Mouse (Mus musculus) myocyte (in vitro differentiated cells): ENCODE measurements at regions not wholly inside any gene's neighbourhood (a gene's known extent, or its start where the extent isn't known, plus 50 kb on each side); places are given as distances from the start of the nearest gene placed in this dataset.

Source experiments
- H3K27me3 ChIP-seq: one replicate; pipeline ENCODE4 v1.6.1; 2011; ENCODE audit not compliant: control insufficient read depth, insufficient read depth, insufficient read length
- H3K36me3 ChIP-seq: one replicate; pipeline ENCODE4 v1.6.1; 2011; ENCODE audit not compliant: control insufficient read depth, insufficient read depth
- H3K4me2 ChIP-seq: one replicate; pipeline ENCODE4 v1.6.1; 2011; ENCODE audit warnings: low read depth, control low read depth
- H3K4me3 ChIP-seq: one replicate; pipeline ENCODE4 v1.5.1; 2011; ENCODE audit warnings: mild to moderate bottlenecking, control low read depth, moderate library complexity
- H3K79me2 ChIP-seq: one replicate; pipeline ENCODE4 v1.6.1; 2011; ENCODE audit not compliant: control insufficient read depth, insufficient read depth
- H3ac ChIP-seq: one replicate; pipeline ENCODE4 v1.6.1; 2011; ENCODE audit not compliant: control insufficient read depth, insufficient read length
- CEBPB ChIP-seq: IDR thresholded peaks from 2 replicates; pipeline ENCODE4 v1.6.1; 2011; ENCODE audit warnings: mild to moderate bottlenecking, moderate library complexity; ENCODE audit not compliant: poor library complexity, insufficient read depth, severe bottlenecking
- E2F4 ChIP-seq: IDR thresholded peaks from one replicate; pipeline ENCODE4 v1.6.1; 2011; ENCODE audit warnings: mild to moderate bottlenecking, control low read depth, moderate library complexity; ENCODE audit not compliant: insufficient read depth
- MAX ChIP-seq: IDR thresholded peaks from one replicate; pipeline ENCODE4 v1.6.1; 2011; ENCODE audit warnings: low read depth, mild to moderate bottlenecking, control low read depth
- MYOD1 ChIP-seq, 3 experiments: IDR thresholded peaks; one replicate each; pipeline ENCODE4 v1.6.1; 2011; ENCODE audit warnings: control low read depth in 2 of 3, low read depth in 2 of 3, mild to moderate bottlenecking in 2 of 3, moderate library complexity in 1 of 3; ENCODE audit not compliant: insufficient read length in 2 of 3, control insufficient read depth in 1 of 3
- MYOG ChIP-seq, 3 experiments: IDR thresholded peaks; one replicate each; pipeline ENCODE4 v1.6.1; 2011; ENCODE audit warnings: control low read depth in 2 of 3, low read depth in 2 of 3, mild to moderate bottlenecking in 2 of 3; ENCODE audit not compliant: insufficient read length in 2 of 3, control insufficient read depth in 1 of 3, insufficient read depth in 1 of 3
- POLR2A ChIP-seq: IDR thresholded peaks from one replicate; pipeline ENCODE4 v1.6.1; 2011; ENCODE audit warnings: low read depth, mild to moderate bottlenecking, control low read depth, moderate library complexity; ENCODE audit not compliant: insufficient read length
- POLR2AphosphoS2 ChIP-seq: IDR thresholded peaks from one replicate; pipeline ENCODE4 v1.6.1; 2011; ENCODE audit warnings: low read depth, control low read depth; ENCODE audit not compliant: insufficient read length
- REST ChIP-seq: IDR thresholded peaks from one replicate; pipeline ENCODE4 v1.6.1; 2011; ENCODE audit warnings: mild to moderate bottlenecking, control low read depth, moderate library complexity; ENCODE audit not compliant: insufficient read depth, insufficient read length
- SRF ChIP-seq: IDR thresholded peaks from one replicate; pipeline ENCODE4 v1.6.1; 2011; ENCODE audit warnings: low read depth; ENCODE audit not compliant: control insufficient read depth, insufficient read length
- TCF12 ChIP-seq: IDR thresholded peaks from one replicate; pipeline ENCODE4 v1.6.1; 2011; ENCODE audit warnings: mild to moderate bottlenecking, control low read depth; ENCODE audit not compliant: poor library complexity, insufficient read depth, severe bottlenecking
- TCF3 ChIP-seq: IDR thresholded peaks from one replicate; pipeline ENCODE4 v1.6.1; 2011; ENCODE audit warnings: low read depth, control low read depth; ENCODE audit not compliant: insufficient read length
- USF1 ChIP-seq: IDR thresholded peaks from one replicate; pipeline ENCODE4 v1.6.1; 2011; ENCODE audit warnings: low read depth, mild to moderate bottlenecking, control low read depth, moderate library complexity

GRCm38 (mm10) chr2:8782225-8782624, 1098.8 kb upstream of the 4930412O13Rik start:
- Histone ChIP-seq H3K79me2 (no peaks in the 10 kb centered on the region), H3K4me2 (no peak overlapping the region), H3K4me3 (no peak overlapping the region), H3K27me3 (no peaks in the 10 kb centered on the region), H3K36me3 (no peaks in the 10 kb centered on the region), H3ac (no peak overlapping the region)
- TF ChIP-seq CEBPB (peak; percentile 81), USF1 (no peak)

- Histone ChIP-seq H3K4me2 (no peak overlapping the region), H3ac (no peak overlapping the region), H3K4me3 (no peak overlapping the region), H3K36me3 (no peaks in the 10 kb centered on the region), H3K27me3 (no peaks in the 10 kb centered on the region), H3K79me2 (no peaks in the 10 kb centered on the region)
- TF ChIP-seq SRF (no peak), POLR2AphosphoS2 (no peak), MYOG (IDR thresholded peaks at IDR 0.05; ENCODE audit: control insufficient read depth in 1 of 3, insufficient read depth in 1 of 3, insufficient read length in 2 of 3, low read depth in 2 of 3) (no peak), CEBPB (no peak), POLR2A (no peak), E2F4 (no peak), TCF12 (no peak), MYOD1 (IDR thresholded peaks at IDR 0.05; ENCODE audit: control insufficient read depth in 1 of 3, insufficient read length in 2 of 3, low read depth in 2 of 3) (no peak), MAX (no peak), REST (no peak), TCF3 (no peak), USF1 (no peak)
Observed at GRCm38 (mm10) chr2:8802061-8802460, 1079.0 kb upstream of the 4930412O13Rik start.

GRCm38 (mm10) chr2:8809609-8810008, 1071.4 kb upstream of the 4930412O13Rik start:
- H3K79me2 ChIP-seq = no peaks in the 10 kb centered on the region
- H3K4me2 ChIP-seq = no peak overlapping the region
- H3K27me3 ChIP-seq = no peaks in the 10 kb centered on the region
- no peak for TF ChIP-seq MYOD1 (IDR thresholded peaks at IDR 0.05; ENCODE audit: control insufficient read depth in 1 of 3, insufficient read length in 2 of 3, low read depth in 2 of 3)
- TF ChIP-seq TCF12 = no peak
- no peak for TF ChIP-seq MAX
- no peak for TF ChIP-seq TCF3
- TF ChIP-seq CEBPB = no peak
- no peak for TF ChIP-seq SRF
- no peak for TF ChIP-seq POLR2AphosphoS2
- no peak for TF ChIP-seq USF1
- no peak for TF ChIP-seq POLR2A
- TF ChIP-seq REST = no peak
- no peak for TF ChIP-seq MYOG (IDR thresholded peaks at IDR 0.05; ENCODE audit: control insufficient read depth in 1 of 3, insufficient read depth in 1 of 3, insufficient read length in 2 of 3, low read depth in 2 of 3)
- no peak for TF ChIP-seq E2F4
- no peak overlapping the region for H3K4me3 ChIP-seq
- H3ac ChIP-seq = no peak overlapping the region
- H3K36me3 ChIP-seq = no peaks in the 10 kb centered on the region

- H3K4me3 ChIP-seq = no peak overlapping the region
- no peak overlapping the region for H3ac ChIP-seq
- H3K4me2 ChIP-seq = peak overlapping the region; percentile 16
- TF ChIP-seq MYOD1 (IDR thresholded peaks at IDR 0.05; ENCODE audit: control insufficient read depth in 1 of 3, insufficient read length in 2 of 3, low read depth in 2 of 3) (peak; percentile 44 to 49 (median 45)), USF1 (peak; percentile 36), REST (no peak), POLR2A (no peak)
- no peaks in the 10 kb centered on the region for H3K36me3 ChIP-seq
- H3K79me2 ChIP-seq = no peaks in the 10 kb centered on the region
- H3K27me3 ChIP-seq = no peaks in the 10 kb centered on the region
Observed at GRCm38 (mm10) chr2:8818127-8818526, 1062.9 kb upstream of the 4930412O13Rik start.

GRCm38 (mm10) chr2:8825406-8825805, 1055.6 kb upstream of the 4930412O13Rik start:
- no peak overlapping the region for H3K4me2 ChIP-seq
- no peaks in the 10 kb centered on the region for H3K36me3 ChIP-seq
- TF ChIP-seq USF1 (no peak), MAX (no peak), CEBPB (no peak), TCF12 (no peak), E2F4 (no peak), TCF3 (no peak)
- H3K4me3 ChIP-seq = no peak overlapping the region
- H3K79me2 ChIP-seq = no peaks in the 10 kb centered on the region
- H3ac ChIP-seq = no peak overlapping the region
- H3K27me3 ChIP-seq = no peaks in the 10 kb centered on the region
